Mouse (Mus musculus) limb, embryonic 14.5 days (tissue): ENCODE measurements at regions not wholly inside any gene's neighbourhood (a gene's known extent, or its start where the extent isn't known, plus 50 kb on each side); places are given as distances from the start of the nearest gene placed in this dataset.

ENCODE experiments used
- ATAC-seq: fragments of 200-750 bp; cut with Nextera tagmentation; 2 replicates; pipeline ENCODE4 v1.8.0; 2017; ENCODE audit warnings: low read depth, moderate number of reproducible peaks, moderate TSS enrichment; ENCODE audit not compliant: low FRiP score
- DNase-seq: peaks from one replicate; pipeline ENCODE4 v3.0.0-alpha.2; 2015; ENCODE audit warnings: low spot score
- H3K27ac ChIP-seq: fragments of 300-500 bp; sonication (generic); replicated peaks from 2 replicates; pipeline ENCODE4 v1.5.1; 2014; ENCODE audit warnings: low read depth, mild to moderate bottlenecking, low read length, moderate library complexity, mixed read lengths
- H3K27me3 ChIP-seq: fragments of 300-500 bp; sonication (generic); 2 replicates; pipeline ENCODE4 v1.6.1; 2014; ENCODE audit warnings: low read length, mixed read lengths; ENCODE audit not compliant: control insufficient read depth, insufficient read depth
- H3K36me3 ChIP-seq: fragments of 300-500 bp; sonication (generic); 2 replicates; pipeline ENCODE4 v1.6.1; 2014; ENCODE audit warnings: mild to moderate bottlenecking, low read length, moderate library complexity, mixed read lengths; ENCODE audit not compliant: control insufficient read depth, insufficient read depth
- H3K4me1 ChIP-seq: fragments of 300-500 bp; sonication (generic); 2 replicates; pipeline ENCODE4 v1.6.1; 2014; ENCODE audit warnings: antibody characterized with exemption, low read length, mixed read lengths; ENCODE audit not compliant: control insufficient read depth, insufficient read depth
- H3K4me2 ChIP-seq: fragments of 300-500 bp; sonication (generic); replicated peaks from 2 replicates; pipeline ENCODE4 v1.6.1; 2014; ENCODE audit warnings: low read depth, mild to moderate bottlenecking, low read length, moderate library complexity; ENCODE audit not compliant: severe bottlenecking
- H3K4me3 ChIP-seq: fragments of 300-500 bp; sonication (generic); replicated peaks from 2 replicates; pipeline ENCODE4 v1.5.1; 2014; ENCODE audit warnings: low read length
- H3K9ac ChIP-seq: fragments of 300-500 bp; sonication (generic); 2 replicates; pipeline ENCODE4 v1.6.1; 2014; ENCODE audit warnings: mild to moderate bottlenecking, low read depth, low read length, moderate library complexity; ENCODE audit not compliant: severe bottlenecking
- H3K9me3 ChIP-seq: fragments of 300-500 bp; sonication (generic); 2 replicates; pipeline ENCODE4 v1.6.1; 2016; ENCODE audit warnings: low read length; ENCODE audit not compliant: control insufficient read depth
- POLR2A ChIP-seq: fragments of 200-500 bp; IDR thresholded peaks from 2 replicates; pipeline ENCODE4 v1.8.0; 2012; ENCODE audit warnings: inconsistent platforms, mild to moderate bottlenecking, moderate library complexity, borderline replicate concordance; ENCODE audit not compliant: insufficient read depth, insufficient read length; ENCODE audit errors: extremely low read depth
- WGBS: fragments of 180-500 bp; shearing (Covaris S2); extraction: QIAGEN DNeasy Blood & Tissue Kit; methylation state at CpG from one replicate; pipeline ENCODE4 v1.1.7; 2014; 5-methylcytosine and 5-hydroxymethylcytosine counted together

DNA sequence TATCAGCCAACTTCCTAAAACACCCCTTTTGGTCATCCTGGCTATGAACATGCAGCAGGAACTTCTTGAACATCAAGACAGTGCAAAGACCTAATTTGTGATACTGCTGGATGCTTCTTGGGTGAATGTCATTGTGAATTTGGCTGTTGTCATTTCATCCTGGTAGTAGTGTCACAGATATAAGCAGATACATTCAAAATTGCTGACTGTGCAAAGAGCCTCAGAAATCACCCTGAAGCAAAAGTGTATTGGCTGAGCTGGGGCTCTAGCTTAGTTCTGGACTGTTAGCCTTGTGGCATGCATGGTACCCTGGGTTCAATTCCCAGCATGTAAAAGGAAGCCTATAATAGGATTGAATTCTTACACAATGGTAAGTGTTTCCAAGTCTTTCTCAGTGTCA is 590.1 kb upstream of the Id2 start:
- no peak overlapping the region for H3K4me2 ChIP-seq
- no peaks in the 10 kb centered on the region for H3K4me1 ChIP-seq
- no peaks in the 10 kb centered on the region for H3K36me3 ChIP-seq
- ATAC-seq (no peak), DNase-seq (no peak)
- no peak for TF ChIP-seq POLR2A
- H3K27ac ChIP-seq: no peak overlapping the region
- no peaks in the 10 kb centered on the region for H3K27me3 ChIP-seq
- no peaks in the 10 kb centered on the region for H3K9me3 ChIP-seq
- H3K9ac ChIP-seq: no peak overlapping the region
- no peak overlapping the region for H3K4me3 ChIP-seq

DNA sequence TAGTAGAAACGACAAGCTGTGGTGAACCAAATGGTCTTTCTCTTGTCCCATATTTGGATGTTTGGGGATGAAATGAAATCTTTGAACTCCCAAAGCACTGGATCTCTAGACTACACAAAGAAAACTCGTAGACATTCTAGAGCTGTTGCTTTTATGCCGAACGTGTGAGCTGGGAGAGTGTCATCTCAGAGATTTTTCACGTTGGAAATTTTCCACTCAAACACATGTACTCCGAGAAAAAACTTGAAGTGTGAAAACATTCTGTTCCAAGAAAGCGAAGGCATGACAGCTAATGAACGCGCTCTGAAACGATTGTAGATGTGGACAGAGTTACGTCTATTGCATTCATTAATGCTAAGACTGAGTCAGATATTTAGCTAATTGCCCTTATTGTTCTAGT is 579.7 kb upstream of the Id2 start:
- H3K4me2 ChIP-seq: no peak overlapping the region
- H3K27me3 ChIP-seq: no peaks in the 10 kb centered on the region
- H3K4me3 ChIP-seq: no peak overlapping the region
- TF ChIP-seq POLR2A: no peak
- WGBS: 89% methylated on average over 11 of the region's 11 CpGs
- DNase-seq (no peak), ATAC-seq (no peak)
- no peak overlapping the region for H3K9ac ChIP-seq
- no peaks in the 10 kb centered on the region for H3K4me1 ChIP-seq
- H3K9me3 ChIP-seq: no peaks in the 10 kb centered on the region
- H3K36me3 ChIP-seq: no peaks in the 10 kb centered on the region
- no peak overlapping the region for H3K27ac ChIP-seq

DNA sequence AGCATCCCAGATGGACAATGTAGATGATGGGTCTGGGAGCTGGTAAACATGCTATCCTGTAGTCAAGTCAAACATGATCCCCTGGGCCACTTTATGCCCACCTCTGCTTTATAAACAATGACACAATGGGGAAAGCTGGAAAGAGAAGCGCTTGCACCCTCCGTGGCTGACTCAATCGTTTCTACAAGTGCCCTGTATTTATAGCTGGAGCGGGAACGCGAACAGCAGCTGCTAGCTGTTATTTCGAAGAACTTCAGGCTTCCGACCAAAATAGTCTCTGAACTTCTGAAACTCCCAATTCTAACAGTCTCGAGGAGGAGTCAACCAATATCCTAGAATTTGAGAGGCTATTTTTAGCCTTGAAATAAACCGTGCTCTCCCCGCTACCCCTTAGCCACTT is 571.4 kb upstream of the Id2 start:
- H3K4me2 ChIP-seq: no peak overlapping the region
- ATAC-seq: no peak
- WGBS: 67% methylated on average over 11 of the region's 11 CpGs
- H3K27me3 ChIP-seq: no peaks in the 10 kb centered on the region
- H3K4me3 ChIP-seq: no peak overlapping the region
- no peaks in the 10 kb centered on the region for H3K9me3 ChIP-seq
- H3K4me1 ChIP-seq: peaks cover 8% of the 10 kb centered on the region; the same call in 1 of the 2 replicates
- H3K9ac ChIP-seq: no peak overlapping the region
- H3K27ac ChIP-seq: no peak overlapping the region
- DNase-seq: no peak
- H3K36me3 ChIP-seq: no peaks in the 10 kb centered on the region
- no peak for TF ChIP-seq POLR2A

DNA sequence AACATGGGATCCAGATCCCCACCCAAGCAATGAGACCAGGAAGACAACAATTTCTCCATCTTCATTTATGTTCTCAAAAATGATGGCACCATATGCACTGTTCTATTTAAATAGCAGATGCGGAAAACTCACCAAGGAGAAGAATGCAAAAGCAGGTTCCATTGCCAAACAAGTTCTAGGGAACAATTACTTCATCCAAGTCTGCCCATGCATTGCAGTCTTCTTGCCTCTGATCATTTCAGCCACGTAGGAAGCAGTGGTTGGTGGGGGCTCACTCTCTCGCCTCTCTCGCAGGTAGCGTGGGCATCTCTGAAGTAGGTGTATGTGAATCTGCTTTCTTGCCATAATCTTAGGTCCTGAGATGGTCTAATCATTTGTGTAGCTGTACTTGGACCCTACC is 557.5 kb upstream of the Id2 start:
- DNase-seq (no peak), ATAC-seq (no peak)
- Histone ChIP-seq H3K27ac (no peak overlapping the region), H3K36me3 (no peaks in the 10 kb centered on the region), H3K9ac (no peak overlapping the region), H3K4me2 (no peak overlapping the region), H3K4me1 (peaks cover 16% of the 10 kb centered on the region), H3K4me3 (no peak overlapping the region), H3K27me3 (no peaks in the 10 kb centered on the region), H3K9me3 (no peaks in the 10 kb centered on the region)
- no peak for TF ChIP-seq POLR2A
- 91% methylated on average over 5 of the region's 5 CpGs for WGBS

DNA sequence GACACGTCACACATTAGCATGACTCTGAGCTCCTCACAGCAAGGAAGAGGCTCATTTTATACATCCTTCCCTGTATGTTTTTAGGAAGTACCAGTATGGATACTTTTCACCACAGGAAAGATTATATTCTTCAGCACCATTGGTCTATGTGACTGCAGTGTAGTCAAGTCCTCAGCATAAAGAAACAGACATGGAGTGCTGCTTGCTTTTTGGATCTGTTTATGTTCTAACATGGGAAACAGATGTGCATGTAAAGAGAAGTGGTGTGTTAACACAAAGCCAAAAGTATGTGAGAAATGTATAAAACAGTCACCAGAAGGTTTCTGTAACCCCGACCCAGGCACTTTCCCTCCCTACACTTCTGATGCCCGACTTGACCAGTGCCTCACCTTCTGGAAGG is 553.3 kb upstream of the Id2 start:
- Histone ChIP-seq H3K27me3 (no peaks in the 10 kb centered on the region), H3K9ac (no peak overlapping the region), H3K36me3 (no peaks in the 10 kb centered on the region), H3K4me3 (no peak overlapping the region), H3K4me1 (peaks cover 16% of the 10 kb centered on the region), H3K4me2 (no peak overlapping the region), H3K9me3 (no peaks in the 10 kb centered on the region), H3K27ac (no peak overlapping the region)
- ATAC-seq (no peak), DNase-seq (peak; percentile 46)
- TF ChIP-seq POLR2A: no peak
- WGBS: 30% methylated on average over 3 of the region's 3 CpGs

DNA sequence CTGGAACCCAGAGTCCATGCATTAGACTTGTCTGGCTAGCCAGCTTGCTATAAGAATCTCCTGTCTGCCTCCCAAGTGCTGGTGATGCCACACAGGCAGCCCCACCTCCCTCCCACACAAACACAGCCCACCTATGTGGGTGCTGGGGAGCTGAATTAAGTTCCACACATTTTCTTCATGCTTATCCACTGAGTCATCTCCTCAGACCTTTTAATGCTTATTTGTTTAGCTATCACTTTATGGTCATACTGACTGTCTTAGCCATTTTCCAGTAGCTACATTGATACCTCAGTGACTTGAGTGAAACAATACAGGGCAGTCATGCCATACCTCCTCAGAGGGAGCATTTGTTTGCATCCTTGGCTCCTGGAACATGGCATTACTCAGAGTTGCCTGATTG is 531.1 kb upstream of the Id2 start:
- Histone ChIP-seq H3K9ac (no peak overlapping the region), H3K4me2 (no peak overlapping the region), H3K4me3 (no peak overlapping the region), H3K4me1 (no peaks in the 10 kb centered on the region), H3K36me3 (no peaks in the 10 kb centered on the region), H3K27ac (no peak overlapping the region), H3K27me3 (no peaks in the 10 kb centered on the region), H3K9me3 (no peaks in the 10 kb centered on the region)
- no peak for DNase-seq
- no peak for TF ChIP-seq POLR2A
- ATAC-seq: no peak
